Mouse (Mus musculus) C2C12 (cell line): Measurements from ENCODE around the gene 7420426K07Rik.

Experiments used
- CEBPB ChIP-seq: IDR thresholded peaks from one replicate; pipeline ENCODE4 v1.6.1; 2011; ENCODE audit warnings: low read depth, mild to moderate bottlenecking, control low read depth, moderate library complexity
- CTCF ChIP-seq: IDR thresholded peaks from one replicate; pipeline ENCODE4 v1.5.1; 2011; ENCODE audit not compliant: control insufficient read depth, insufficient read depth, insufficient read length
- MAX ChIP-seq: IDR thresholded peaks from one replicate; pipeline ENCODE4 v1.6.1; 2011; ENCODE audit warnings: mild to moderate bottlenecking, control low read depth
- MYOD1 ChIP-seq: IDR thresholded peaks from one replicate; pipeline ENCODE4 v1.6.1; 2011; ENCODE audit warnings: low read depth; ENCODE audit not compliant: control insufficient read depth, insufficient read length
- MYOG ChIP-seq: IDR thresholded peaks from one replicate; pipeline ENCODE4 v1.6.1; 2011; ENCODE audit not compliant: control insufficient read depth, insufficient read length; ENCODE audit errors: extremely low read depth
- USF1 ChIP-seq: IDR thresholded peaks from one replicate; pipeline ENCODE4 v1.6.1; 2011; ENCODE audit warnings: low read depth, mild to moderate bottlenecking, control low read depth, moderate library complexity

DNA sequence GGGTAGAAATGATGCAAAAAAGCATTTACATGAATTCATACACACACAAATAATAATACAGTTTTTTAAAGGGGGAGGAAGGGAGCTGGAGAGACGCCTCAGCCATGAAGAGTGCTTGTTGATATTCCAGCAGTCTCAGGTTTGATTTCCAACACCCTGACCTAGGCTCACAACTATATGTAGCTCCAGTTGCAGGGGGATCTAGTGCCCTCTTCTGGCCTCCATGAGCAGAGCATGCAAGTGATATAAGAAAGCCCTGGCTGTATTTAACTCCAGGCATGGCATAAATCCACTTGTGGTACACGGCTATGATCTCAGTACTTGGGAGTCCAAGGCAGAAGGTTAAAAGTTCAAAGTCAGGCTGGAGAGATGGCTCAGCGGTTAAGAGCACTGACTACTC lies 39.5 kb upstream of the 7420426K07Rik start:
- TF ChIP-seq CTCF (no peak), MYOD1 (no peak), CEBPB (no peak), USF1 (no peak), MYOG (no peak), MAX (no peak)
